Mouse (Mus musculus) neutrophil, adult 5-6 weeks (primary cell): ENCODE results near the gene Mindy1. TPM values are rescaled to one million over a fixed set of nuclear protein-coding genes. Genes with fewer than 3 reads are reported as not detected.

Experiments
- ATAC-seq: fragments of 151-379, 151-347 bp; 2 replicates; pipeline ENCODE4 v1.8.0; 2017; ENCODE audit warnings: mild to moderate bottlenecking, moderate TSS enrichment; ENCODE audit not compliant: insufficient number of reproducible peaks, poor library complexity, low FRiP score, severe bottlenecking; ENCODE audit errors: extremely low read depth
- total RNA-seq: library from RNA; stranded (forward); fragments of 200-1000 nt; gene quantifications from 2 replicates; pipeline ENCODE4 v1.2.3, GENCODE M21; 2017

The Mindy1 gene
- total RNA-seq, 1 experiment from 2014 or later = 116 TPM

DNA sequence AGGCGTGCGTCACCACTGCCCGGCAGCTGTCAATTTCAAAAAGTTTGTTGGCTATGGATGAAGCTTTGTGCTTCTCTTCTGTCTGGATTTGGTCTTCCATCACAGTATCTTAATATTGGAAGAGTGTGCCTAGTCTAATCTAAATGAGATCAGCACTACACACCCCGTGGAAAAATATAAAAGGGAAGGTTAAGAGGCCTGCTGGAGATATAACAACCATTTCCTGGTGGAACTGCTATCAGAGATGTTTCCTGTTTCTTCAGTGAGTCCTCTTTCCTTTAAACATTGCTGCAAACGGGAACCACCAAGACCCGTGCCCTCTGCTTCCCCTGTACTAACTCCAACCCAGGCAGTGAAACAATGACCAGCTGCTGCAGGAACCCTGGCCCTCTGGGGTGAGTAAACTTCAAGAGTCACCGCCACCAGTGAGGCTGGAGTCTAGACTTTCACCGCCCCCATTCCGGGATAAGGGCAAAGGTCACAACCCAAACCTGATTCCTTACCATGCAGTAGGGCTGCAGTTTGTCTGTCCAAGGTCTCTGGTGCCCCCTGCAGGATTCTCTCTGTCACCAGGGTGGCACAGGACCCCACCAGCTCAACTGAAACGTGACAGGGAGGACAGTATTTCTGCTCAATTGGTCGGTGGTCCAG is 17.9 kb upstream of the Mindy1 start:
- peak; percentile 79 for ATAC-seq

DNA sequence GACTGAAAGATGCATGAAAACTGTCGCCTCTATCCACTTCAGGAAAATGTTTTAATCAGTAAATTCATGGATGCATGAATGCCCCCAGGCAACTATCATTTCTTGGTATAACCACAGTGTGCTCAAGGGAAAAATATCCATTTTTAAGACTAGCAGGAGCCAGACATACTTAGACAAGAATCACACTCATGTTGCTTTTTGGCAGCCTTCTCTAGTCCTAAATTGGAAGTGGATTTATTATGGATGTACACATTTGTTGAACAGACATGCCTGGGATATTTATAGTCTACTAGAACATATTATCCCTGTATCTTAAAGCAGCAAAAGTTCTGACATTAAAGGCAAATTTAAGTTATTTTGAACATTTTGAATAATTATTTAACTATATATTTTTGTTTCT is 16.4 kb upstream of the Mindy1 start:
- no peak for ATAC-seq

DNA sequence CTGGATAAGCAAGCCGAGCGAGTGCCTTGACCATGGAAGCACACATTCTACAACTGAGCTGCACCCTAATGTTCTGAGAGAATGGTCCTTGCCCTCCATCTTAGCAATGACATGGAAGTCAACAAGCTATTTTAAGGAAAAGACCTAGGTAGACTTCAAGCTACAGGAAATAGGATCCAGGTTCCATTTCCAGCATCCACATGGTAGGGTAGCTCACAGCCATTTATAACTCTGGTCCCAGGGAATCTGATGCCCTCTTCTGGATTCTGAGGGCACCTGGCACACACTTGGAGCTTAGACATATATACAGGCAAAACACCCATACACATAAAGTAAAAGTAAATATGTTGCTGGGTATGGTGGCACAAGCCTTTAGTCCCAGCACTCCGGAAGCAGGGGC is 15.1 kb upstream of the Mindy1 start:
- no peak for ATAC-seq

DNA sequence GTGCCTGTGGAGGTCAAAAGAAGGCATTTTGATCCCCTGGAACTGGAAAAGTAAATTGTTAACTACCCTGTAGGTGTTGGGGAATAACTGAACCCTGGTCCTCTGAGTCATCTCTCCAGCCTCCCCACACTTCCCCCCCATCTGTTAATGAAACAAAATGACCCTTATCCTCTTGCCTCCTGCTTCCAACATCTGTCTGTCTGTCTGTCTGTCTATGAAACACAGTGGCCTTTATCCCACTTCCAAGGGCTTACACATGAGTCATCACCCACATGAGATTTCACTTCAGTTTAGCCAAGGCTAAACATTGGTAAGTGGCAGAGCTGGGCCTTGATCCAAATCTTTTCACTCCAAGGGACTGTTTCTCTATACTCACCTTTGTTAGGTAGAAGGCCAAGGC is 13.3 kb upstream of the Mindy1 start:
- ATAC-seq = no peak

DNA sequence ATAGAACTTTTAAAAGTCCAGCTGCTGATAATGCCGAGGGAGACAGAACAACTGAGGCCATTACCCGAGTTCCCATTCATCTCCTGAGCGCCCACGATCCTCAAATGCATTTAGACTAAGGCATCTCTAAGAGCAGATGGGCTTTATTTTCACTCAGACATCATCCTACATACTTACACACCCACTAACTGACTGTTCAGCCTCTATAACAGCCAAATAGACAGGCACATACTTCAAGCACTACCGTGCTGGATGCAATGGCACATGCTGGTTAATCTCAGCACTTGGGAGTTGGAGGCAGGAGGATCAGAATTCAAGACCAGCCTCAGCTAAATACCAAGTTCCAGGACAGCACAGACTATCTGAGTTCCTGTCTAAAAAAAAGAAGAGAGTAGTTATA is 11.4 kb upstream of the Mindy1 start:
- no peak for ATAC-seq

DNA sequence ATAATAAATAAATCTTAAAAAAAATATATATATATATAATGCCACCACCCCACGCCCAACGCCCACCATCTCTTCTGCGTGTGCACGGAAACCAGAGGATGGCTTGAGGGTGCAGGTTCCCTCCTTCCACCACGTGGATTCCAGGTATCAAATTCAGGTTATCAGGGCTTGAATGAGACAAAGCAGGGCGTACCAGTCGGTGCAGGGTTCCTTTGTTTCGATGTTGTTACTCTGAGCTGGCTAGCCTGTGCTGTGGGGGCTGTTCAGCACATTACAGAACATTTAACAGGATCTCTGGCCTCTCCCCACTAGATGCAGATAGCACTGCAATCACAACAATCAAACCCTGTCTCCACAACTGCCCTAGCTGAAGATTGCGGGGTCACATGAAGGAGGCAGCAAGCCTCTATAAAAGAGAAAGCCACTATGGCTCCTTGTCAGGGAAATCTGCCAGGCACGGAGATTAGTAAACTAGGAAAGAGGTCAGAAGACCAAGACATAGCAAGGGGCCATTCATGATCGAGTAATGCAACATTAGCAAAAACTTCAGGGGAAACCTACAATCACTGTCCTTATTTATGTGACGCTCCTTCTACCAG is 10.3 kb upstream of the Mindy1 start:
- ATAC-seq = no peak

DNA sequence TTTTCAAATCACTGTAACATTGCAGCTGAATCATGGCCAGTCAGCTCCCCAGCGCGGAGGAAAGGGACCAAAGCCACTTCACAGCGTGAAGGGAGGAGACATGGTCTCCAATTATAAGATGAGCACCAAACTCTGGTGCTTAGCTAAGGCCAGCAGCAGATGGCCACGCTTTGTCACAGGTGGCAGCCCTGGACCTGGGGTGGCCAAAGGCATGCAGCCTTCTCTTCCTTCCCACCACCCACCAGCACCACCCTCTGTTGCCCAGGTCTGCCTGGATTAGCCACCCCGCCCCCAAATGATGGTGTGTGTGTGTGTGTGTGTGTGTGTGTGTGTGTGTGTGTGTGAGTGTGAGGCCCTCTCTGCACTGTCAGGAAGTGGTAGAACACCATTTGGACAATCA is 7.7 kb upstream of the Mindy1 start:
- no peak for ATAC-seq

DNA sequence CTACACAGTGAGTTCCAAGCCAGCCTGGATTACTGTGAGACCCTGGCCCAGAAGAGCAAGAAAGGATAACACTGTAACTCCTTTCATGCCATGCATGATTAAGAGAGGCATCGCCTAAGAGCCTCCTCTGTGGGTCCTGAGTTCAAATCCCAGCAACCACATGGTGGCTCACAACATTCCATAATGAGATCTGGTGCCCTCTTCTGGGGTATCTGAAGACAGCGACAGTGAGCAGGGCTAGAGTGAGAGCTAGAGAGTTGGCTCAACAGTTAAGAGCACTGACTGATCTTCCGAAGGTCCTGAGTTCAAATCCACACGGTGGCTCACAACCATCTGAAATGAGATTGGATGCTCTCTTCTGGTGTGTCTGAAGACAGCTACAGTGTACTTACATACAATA is 6.7 kb upstream of the Mindy1 start:
- ATAC-seq = no peak

DNA sequence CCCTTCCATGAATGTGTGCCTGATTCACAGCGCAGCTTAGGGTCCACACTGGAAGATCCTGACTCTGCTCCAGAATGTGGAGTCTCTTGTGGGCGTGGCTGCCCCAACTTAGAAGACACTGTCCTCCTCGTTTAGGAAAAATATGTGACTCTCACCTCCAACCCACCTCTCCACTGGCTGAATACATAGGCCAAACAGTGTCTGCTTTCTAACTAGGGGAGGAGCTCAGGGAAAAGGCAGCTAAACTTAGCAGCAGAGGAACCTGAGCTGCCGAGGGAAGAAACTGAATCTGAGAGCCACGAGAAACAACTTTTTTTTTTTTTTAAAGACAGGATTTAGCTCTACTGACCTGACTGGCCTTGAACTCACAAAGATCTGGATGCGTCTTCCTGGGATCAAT is 6.0 kb upstream of the Mindy1 start:
- ATAC-seq = no peak

DNA sequence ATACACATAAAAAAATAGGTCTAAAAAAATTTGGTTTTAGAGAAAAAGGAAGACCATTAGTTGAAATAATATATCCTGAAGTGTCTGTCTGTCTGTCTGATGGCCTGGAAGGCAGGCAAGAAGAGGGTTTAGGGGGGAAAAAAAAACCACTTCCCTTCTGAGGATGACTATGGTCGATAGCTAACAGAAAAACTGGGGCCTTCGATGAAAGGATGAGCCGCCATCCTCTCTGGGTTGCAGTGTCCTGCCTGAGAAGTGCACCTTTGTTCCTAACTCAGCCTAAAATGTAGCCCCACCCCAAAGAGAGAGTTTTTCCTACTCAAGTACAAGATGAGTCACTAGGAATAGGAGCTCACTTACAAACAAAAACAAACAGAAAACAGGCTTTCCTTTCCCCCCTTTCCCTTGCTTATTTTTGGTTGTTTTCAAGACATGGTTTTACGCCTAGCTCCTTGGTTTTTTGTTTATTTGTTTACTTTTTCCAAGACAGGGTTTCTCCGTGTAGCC is 4.7 kb upstream of the Mindy1 start:
- ATAC-seq = no peak

DNA sequence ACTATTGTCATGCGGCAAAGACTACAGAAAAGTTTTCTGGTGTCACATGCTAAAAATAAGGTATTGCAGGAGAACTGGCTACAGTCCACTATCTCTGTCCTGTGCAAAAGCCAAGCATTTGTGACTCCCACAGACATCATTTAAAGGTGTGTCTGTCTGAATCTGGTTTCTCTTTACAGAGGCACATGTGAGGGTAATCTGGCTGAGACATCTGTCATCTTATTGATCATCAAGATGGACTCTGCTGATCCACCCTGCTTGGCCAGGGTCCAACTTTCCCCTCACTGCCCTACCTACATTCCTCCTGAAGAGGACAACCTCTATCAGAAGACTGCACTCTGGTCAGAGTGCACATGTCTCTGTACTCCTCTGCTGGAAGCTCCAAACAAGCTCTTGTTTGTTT is 4.0 kb upstream of the Mindy1 start:
- no peak for ATAC-seq

DNA sequence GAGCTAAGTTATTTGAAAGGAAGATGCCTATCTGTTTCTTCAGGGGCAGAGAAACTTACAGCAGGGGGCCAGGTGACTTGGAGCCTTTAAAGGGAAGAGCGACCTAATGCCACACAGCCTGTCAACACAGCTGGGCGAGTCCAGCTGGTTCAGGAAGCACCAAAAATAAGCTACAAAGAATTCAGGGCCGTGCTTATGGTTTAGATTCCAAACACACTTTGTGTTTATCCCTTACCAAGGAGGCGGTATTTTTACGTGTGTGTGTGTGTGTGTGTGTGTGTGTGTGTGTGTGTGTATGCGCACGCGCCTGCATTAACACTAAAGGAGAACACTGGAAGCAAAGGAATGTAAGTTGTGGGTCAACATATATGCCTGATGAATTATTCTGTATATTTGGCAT is 398 bp upstream of the Mindy1 start:
- no peak for ATAC-seq

DNA sequence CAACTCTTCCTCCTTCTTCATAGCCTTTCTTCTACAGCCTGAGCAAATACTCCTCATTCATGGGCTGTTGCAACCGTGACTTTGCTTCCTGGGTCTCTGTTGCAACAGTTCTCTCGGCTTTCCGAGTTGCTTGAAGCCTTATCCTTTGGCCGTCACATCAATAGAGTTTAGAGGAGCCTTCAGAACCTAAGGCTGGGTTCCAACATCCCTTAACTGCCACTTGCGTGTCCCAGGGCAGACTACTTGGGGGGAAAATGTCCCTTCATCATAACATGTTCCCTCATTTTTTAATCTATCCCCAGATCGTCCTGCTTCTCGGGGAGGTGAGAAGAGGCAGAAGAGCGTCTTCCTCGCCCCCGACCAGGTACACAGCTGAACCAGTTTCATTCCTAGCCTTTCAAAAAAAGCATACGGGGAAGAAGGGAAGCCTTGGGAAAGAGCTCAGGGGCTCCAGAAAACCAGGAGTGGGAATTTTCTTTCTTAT is 1.3 kb downstream of the Mindy1 start:
- peak; percentile 50 for ATAC-seq

DNA sequence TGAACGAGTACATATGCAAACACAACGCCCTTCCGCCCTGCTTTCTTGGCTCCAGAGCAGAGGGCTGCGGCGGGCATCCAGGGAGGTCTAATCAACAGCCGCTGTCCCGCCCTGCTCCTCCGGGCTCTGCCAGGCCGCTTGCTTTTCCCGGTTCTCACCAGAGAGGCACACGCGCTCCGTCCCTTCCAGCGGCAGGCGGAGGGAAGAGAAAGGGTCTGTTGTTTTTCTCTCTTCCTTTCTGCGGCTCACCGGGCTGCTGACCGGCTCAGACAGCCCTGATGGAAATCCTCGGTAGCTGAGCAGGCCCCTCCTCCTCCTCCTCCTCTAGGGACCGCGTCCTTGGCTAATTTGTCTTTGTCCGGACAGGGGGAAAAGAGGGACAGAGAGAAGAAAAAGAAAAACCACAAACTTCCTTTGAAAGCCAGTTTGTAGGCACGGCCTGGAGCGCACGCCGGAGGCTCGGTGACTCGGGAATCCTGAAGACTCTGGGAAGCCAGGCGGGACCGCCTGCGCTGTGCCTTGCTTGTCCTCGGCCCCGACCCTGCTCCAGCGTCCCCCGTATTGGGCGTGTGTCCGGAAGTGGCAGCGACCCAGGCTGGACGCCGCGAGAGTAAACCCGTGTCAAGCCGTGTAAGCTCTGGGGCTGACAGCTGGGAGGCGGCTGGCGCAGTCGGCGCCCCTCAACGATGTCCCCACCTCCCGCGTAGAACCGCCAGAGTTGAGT is 1.9 kb downstream of the Mindy1 start:
- ATAC-seq = no peak

DNA sequence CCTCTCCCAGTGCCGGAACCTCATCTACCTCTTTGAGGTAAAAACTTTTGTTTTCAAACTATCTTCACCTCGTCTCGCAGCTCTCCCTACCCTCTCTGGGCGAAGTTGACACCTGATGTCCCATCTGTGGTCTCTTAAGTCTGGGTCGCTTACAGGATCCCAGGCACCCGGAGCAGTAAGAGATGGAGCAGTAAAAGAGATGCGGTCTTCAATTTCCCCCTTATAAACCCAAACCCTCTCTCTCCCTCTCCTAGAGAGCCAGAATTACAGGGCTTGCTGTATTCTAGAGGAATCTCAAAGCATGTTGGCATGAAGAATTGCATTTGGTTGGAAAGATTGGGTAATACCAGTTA is 2.4 kb downstream of the Mindy1 start:
- ATAC-seq = no peak

DNA sequence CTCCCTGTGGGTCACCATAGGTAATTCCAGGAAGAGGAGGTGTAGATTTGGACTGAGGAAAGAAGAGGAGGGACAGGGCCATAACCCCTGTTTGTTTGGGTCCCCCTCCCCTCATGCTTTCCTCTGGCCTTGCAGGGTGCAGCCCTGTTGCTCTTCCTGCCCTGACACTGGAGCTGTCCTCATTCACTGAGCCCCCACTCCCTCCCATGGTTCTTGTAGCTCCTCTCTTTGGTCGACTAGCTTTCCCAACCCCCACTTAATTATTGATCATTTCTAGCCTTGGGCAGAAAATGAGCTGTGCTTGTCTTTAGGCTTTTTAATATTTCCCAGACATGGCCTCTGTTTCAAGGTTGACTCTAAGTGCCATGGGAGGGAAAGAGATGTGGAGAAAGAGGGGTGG is 2.9 kb downstream of the Mindy1 start:
- ATAC-seq = no peak

DNA sequence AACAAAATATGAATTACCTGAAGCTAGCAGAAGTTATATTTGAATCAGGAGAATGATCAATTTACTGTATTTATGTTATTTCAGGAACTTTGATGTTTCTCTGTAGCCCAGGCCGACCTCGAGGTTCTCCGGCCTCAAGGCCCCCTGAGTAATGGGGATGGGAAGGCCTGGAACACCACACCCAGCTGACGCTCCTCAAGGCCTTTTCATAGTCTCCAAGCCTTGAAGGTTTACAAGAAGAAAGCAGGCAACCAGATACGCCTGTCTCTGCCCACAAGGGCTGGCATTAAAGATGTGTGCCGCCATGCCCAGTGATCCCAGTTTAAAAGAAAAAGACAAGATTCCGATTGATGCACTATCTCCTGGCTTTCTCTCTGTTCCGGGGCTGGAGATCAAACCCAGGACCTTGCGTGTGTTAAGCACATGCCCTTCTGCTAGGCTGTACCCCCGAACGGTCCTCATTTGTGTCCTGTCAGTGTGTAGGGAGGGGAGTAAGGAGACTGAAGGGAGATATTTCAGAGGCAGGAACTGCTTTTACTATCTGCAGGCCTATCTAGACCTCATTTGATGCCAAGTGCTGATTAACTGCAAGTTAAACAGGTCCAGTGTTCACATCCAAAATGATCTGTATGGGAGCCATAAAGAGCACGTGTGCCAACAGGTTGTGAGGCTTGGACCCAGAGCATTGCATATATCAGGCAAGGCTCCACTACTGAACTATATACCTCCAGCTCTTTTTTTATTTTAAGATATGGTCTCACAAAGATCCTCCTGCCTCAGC is 3.5 kb downstream of the Mindy1 start:
- ATAC-seq = no peak

DNA sequence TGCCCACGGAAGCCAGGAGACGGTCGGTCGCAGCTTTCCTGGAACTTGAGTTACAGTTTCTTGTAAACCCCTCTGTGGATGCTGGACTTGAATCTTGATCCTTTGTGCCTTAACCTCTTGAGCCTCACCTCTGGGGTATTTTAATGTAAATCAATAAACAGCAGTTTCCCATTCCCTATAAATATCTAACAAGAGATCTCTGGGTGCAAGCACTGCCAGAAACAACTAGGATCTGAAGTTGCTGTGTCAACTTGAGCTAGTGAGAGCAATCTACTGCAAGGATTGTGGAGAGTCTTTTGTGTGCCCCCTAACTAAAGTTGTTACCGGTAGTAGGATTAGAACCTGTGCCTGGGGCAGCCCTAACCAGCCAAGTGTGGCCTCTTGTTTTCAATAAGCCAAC is 4.2 kb downstream of the Mindy1 start:
- ATAC-seq = no peak

DNA sequence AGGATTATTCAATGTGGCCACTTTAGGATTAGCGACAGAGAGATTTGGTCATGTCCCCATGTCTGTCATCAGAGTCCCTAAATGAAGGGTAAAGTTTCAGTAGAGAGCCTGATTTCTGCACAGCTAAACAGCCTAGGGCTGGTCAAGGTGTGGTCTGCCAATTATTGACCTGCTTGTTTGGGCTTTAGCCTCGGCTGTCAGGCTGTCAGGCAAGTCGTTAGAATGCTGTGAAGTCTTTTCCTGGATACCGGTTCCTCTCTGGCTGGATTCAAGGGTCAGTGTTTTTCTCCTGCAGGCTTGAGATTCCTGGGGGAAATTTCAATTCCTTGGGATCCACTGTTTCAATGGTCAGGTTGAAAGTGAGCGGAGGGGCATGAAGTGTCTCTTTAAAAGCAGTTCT is 4.9 kb downstream of the Mindy1 start:
- no peak for ATAC-seq

DNA sequence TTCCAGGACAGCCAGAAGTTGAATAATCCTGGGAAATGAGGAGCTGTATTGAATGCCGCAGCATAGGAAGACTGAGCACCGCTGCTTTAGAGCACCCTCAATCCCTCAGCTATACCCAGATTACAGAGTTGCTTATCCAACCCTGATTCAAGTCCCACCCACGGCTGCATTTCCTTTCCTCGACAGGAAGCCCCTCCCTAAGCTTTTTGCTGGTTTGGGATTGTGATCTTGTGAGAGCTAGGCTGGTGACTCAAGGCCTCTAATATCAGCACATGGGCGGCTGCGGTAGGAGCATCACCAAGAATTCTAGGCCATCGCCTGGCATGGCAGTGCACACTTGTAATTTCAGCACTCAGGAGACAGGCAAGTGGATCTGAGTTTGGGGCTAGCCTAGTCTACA is 5.4 kb downstream of the Mindy1 start:
- no peak for ATAC-seq
